Mouse (Mus musculus) bone marrow macrophage, adult 2 months (primary cell): ENCODE results near the gene Herc4. TPM values are rescaled to one million over a fixed set of nuclear protein-coding genes. Genes with fewer than 3 reads are reported as not detected.
"Not testable (repeated sequence)": the region's sequence is repeated elsewhere in the genome, so short reads cannot be mapped to it uniquely, and the experiment has no call there.

Source experiments
- H3K27ac ChIP-seq: 2 replicates; pipeline ENCODE4 v1.5.1; 2012; ENCODE audit warnings: low read depth, low read length; ENCODE audit not compliant: insufficient read depth
- H3K4me1 ChIP-seq: 2 replicates; pipeline ENCODE4 v1.6.1; 2012; ENCODE audit warnings: low read length; ENCODE audit not compliant: control insufficient read depth, insufficient read depth
- H3K4me3 ChIP-seq: 2 replicates; pipeline ENCODE4 v1.5.1; 2012; ENCODE audit warnings: mild to moderate bottlenecking, low read length, moderate library complexity; ENCODE audit not compliant: insufficient read depth
- CTCF ChIP-seq: IDR thresholded peaks from 2 replicates; pipeline ENCODE4 v1.5.1; 2012; ENCODE audit warnings: low read depth, mild to moderate bottlenecking, low read length, moderate library complexity
- POLR2A ChIP-seq: IDR thresholded peaks from 2 replicates; pipeline ENCODE4 v1.6.1; 2012; ENCODE audit warnings: mild to moderate bottlenecking, low read depth, low read length, borderline replicate concordance
- polyA plus RNA-seq: library from polyadenylated mRNA; stranded (reverse); fragments of >200 nt; gene quantifications from 2 replicates; pipeline ENCODE4 v1.2.4, GENCODE M21; 2012; ENCODE audit not compliant: missing spikeins, insufficient read depth, insufficient read length

Gene Herc4
- polyA plus RNA-seq, 1 experiment: 111 TPM

GRCm38 (mm10) chr10:63341351-63341750 lies 97.7 kb downstream of the Herc4 start:
- TF ChIP-seq POLR2A: no peak
- no peak for TF ChIP-seq CTCF
- Histone ChIP-seq H3K4me3 (no peak overlapping the region), H3K4me1 (peaks cover 12% of the 10 kb centered on the region), H3K27ac (no peak overlapping the region)

- no peak for TF ChIP-seq POLR2A
- TF ChIP-seq CTCF: no peak
- Histone ChIP-seq H3K4me3 (no peak overlapping the region), H3K4me1 (peaks cover 6% of the 10 kb centered on the region), H3K27ac (no peak overlapping the region)
These were observed 101.1 kb downstream of the Herc4 start for GRCm38 (mm10) chr10:63344751-63345150.

- no peaks in the 10 kb centered on the region for H3K4me1 ChIP-seq
- H3K4me3 ChIP-seq: no peak overlapping the region
- no peak for TF ChIP-seq POLR2A
- no peak for TF ChIP-seq CTCF
- H3K27ac ChIP-seq: no peak overlapping the region
These were observed 104.7 kb downstream of the Herc4 start for GRCm38 (mm10) chr10:63348291-63348690.

GRCm38 (mm10) chr10:63350666-63351065 lies 107.1 kb downstream of the Herc4 start:
- TF ChIP-seq POLR2A (no peak), CTCF (no peak)
- H3K4me3 ChIP-seq: no peak overlapping the region
- no peaks in the 10 kb centered on the region for H3K4me1 ChIP-seq
- H3K27ac ChIP-seq: no peak overlapping the region

- H3K27ac ChIP-seq, H3K4me1 ChIP-seq, H3K4me3 ChIP-seq: not testable (repeated sequence)
These were observed 107.5 kb downstream of the Herc4 start for GRCm38 (mm10) chr10:63351099-63351498.

- no peak overlapping the region for H3K4me3 ChIP-seq
- no peak overlapping the region for H3K27ac ChIP-seq
- no peaks in the 10 kb centered on the region for H3K4me1 ChIP-seq
- no peak for TF ChIP-seq POLR2A
- TF ChIP-seq CTCF: no peak
These were observed 108.5 kb downstream of the Herc4 start for GRCm38 (mm10) chr10:63352111-63352510.

GRCm38 (mm10) chr10:63360502-63360901 lies 116.9 kb downstream of the Herc4 start:
- Histone ChIP-seq H3K4me1 (peaks cover 3% of the 10 kb centered on the region), H3K27ac (no peak overlapping the region), H3K4me3 (no peak overlapping the region)
- TF ChIP-seq POLR2A (no peak), CTCF (no peak)

- Histone ChIP-seq H3K4me3 (no peak overlapping the region), H3K27ac (no peak overlapping the region), H3K4me1 (no peaks in the 10 kb centered on the region)
- TF ChIP-seq POLR2A (no peak), CTCF (no peak)
These were observed 122.4 kb downstream of the Herc4 start for GRCm38 (mm10) chr10:63365918-63366455.

GRCm38 (mm10) chr10:63367386-63367785 lies 123.8 kb downstream of the Herc4 start:
- Histone ChIP-seq H3K27ac (no peak overlapping the region), H3K4me1 (no peaks in the 10 kb centered on the region), H3K4me3 (no peak overlapping the region)
- no peak for TF ChIP-seq CTCF
- TF ChIP-seq POLR2A: no peak

Other genes with a start within 250 kb of the Herc4 start
- 44.2 and 55.0 TPM in 2 replicates for gene Hnrnph3, start 219.6 kb upstream of the Herc4 start, polyA plus RNA-seq
- 0.24 and 0.87 TPM in 2 replicates for gene Pbld2, start 219.5 kb upstream of the Herc4 start, polyA plus RNA-seq
- gene Pbld1, start 183.6 kb upstream of the Herc4 start, polyA plus RNA-seq: not detected in 2 replicates
- gene Atoh7, start 144.2 kb upstream of the Herc4 start, polyA plus RNA-seq: not detected in 2 replicates
- not detected in 2 replicates for gene Mypn, start 39.9 kb upstream of the Herc4 start, polyA plus RNA-seq
- 17.6 and 17.9 TPM in 2 replicates for gene Sirt1, start 137.9 kb downstream of the Herc4 start, polyA plus RNA-seq
- 9.3 and 10.1 TPM in 2 replicates for gene Dnajc12, start 138.6 kb downstream of the Herc4 start, polyA plus RNA-seq
- not detected in 2 replicates for gene Gm7075, start 178.0 kb downstream of the Herc4 start, polyA plus RNA-seq
- not detected in 2 replicates for gene Ctnna3, start 186.3 kb downstream of the Herc4 start, polyA plus RNA-seq